Mouse (Mus musculus) lung, embryonic 14.5 days (tissue): ENCODE measurements around the gene Pold4. TPM values are rescaled to one million over a fixed set of nuclear protein-coding genes. Genes with fewer than 3 reads are reported as not detected.

Experiments
- ATAC-seq: fragments of 200-750 bp; cut with Nextera tagmentation; 2 replicates; pipeline ENCODE4 v1.8.0; 2017; ENCODE audit warnings: mild to moderate bottlenecking, moderate TSS enrichment, moderate library complexity; ENCODE audit not compliant: insufficient read depth
- DNase-seq: peaks from one replicate; pipeline ENCODE4 v3.0.0-alpha.2; 2015
- H3K27ac ChIP-seq: fragments of 300-500 bp; sonication (generic); 2 replicates; pipeline ENCODE4 v1.5.1; 2014; ENCODE audit warnings: low read depth, mild to moderate bottlenecking, moderate library complexity
- H3K27me3 ChIP-seq: fragments of 300-500 bp; sonication (generic); 2 replicates; pipeline ENCODE4 v1.6.1; 2014; ENCODE audit warnings: low read length, control low read depth; ENCODE audit not compliant: insufficient read depth
- H3K36me3 ChIP-seq: fragments of 300-500 bp; sonication (generic); 2 replicates; pipeline ENCODE4 v1.6.1; 2014; ENCODE audit warnings: control low read depth; ENCODE audit not compliant: insufficient read depth
- H3K4me1 ChIP-seq: fragments of 300-500 bp; sonication (generic); 2 replicates; pipeline ENCODE4 v1.6.1; 2014; ENCODE audit warnings: antibody characterized with exemption, control low read depth; ENCODE audit not compliant: insufficient read depth
- H3K4me2 ChIP-seq: fragments of 300-500 bp; sonication (generic); 2 replicates; pipeline ENCODE4 v1.6.1; 2014; ENCODE audit warnings: mild to moderate bottlenecking
- H3K4me3 ChIP-seq: fragments of 300-500 bp; sonication (generic); 2 replicates; pipeline ENCODE4 v1.5.1; 2014; ENCODE audit warnings: low read depth, low read length
- H3K9ac ChIP-seq: fragments of 300-500 bp; sonication (generic); 2 replicates; pipeline ENCODE4 v1.6.1; 2014
- H3K9me3 ChIP-seq: fragments of 300-500 bp; sonication (generic); 2 replicates; pipeline ENCODE4 v1.6.1; 2016; ENCODE audit warnings: low read depth, low read length, control low read depth
- CTCF ChIP-seq: IDR thresholded peaks from 2 replicates; pipeline ENCODE4 v1.5.1; 2016; ENCODE audit warnings: antibody characterized with exemption, low read depth
- WGBS: fragments of 180-500 bp; shearing (Covaris S2); extraction: QIAGEN DNeasy Blood & Tissue Kit; methylation state at CpG from one replicate; pipeline ENCODE4 v1.1.7; 2014; 5-methylcytosine and 5-hydroxymethylcytosine counted together
- polyA plus RNA-seq: library from polyadenylated mRNA; unstranded; fragments of >200 nt; fragmentation: Nextera tagmentation; extraction: Ambion mirVana; gene quantifications from 2 replicates; pipeline ENCODE4 v1.2.1, GENCODE M21; 2014

The Pold4 gene
- polyA plus RNA-seq, 1 experiment from 2014 or later = 22.8 TPM

- peaks cover 11% of the 10 kb centered on the region for H3K4me1 ChIP-seq
- peak; percentile 74 for TF ChIP-seq CTCF
- peaks cover 37% of the 10 kb centered on the region for H3K36me3 ChIP-seq
- peak within 1 kb of the TSS; percentile 95 for H3K9ac ChIP-seq
- H3K4me2 ChIP-seq = peak within 1 kb of the TSS; percentile 98
- H3K27me3 ChIP-seq = no peaks in the 10 kb centered on the region
- ATAC-seq (peak; percentile 93), DNase-seq (peak; percentile 97)
- H3K27ac ChIP-seq = peak within 1 kb of the TSS; percentile 90
- no peaks in the 10 kb centered on the region for H3K9me3 ChIP-seq
- H3K4me3 ChIP-seq = peak within 1 kb of the TSS; percentile 96
- 4% methylated on average over 44 of the region's 47 CpGs for WGBS
Measured at GRCm38 (mm10) chr19:4191528-4192250, 40.0 kb upstream of the Pold4 start, which contains the start of gene Ppp1ca. TSS of gene Ppp1ca (plus strand) at chr19:4192065.

DNA sequence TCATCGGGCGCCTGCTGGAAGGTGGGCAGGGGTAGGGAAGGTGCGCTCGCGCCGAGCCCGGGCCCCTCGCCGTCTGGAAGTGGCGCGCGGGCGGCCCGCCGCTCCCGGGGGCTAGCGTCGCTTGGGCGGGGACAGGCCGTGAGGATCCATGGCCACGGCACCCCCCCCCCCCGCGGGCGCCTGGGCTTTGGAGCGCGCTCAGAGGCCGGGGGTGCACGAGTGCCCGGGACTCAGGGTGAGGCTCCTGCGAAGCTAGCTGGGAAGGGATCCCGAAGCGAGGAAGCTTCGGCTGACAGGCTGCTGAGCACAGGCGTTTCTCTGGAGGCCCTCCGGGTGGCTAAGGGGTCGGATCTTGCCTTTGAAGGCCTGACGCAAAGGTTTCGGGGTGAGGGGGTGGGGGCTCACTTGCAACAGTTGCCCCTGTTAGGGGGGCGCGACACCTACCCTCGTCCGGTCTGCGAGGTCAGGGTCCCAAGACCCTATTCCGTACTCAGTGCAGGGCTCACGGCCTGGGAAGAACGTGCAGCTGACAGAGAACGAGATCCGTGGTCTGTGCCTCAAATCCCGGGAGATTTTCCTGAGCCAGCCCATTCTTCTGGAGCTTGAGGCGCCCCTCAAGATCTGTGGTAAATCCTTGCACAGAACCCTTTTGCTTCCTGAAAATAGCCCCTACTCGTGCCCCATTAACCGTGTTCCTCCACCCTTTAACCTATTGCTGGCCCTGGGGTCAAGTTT lies 39.3 kb upstream of the Pold4 start:
- 1% methylated on average over 51 of the region's 52 CpGs for WGBS
- no peaks in the 10 kb centered on the region for H3K27me3 ChIP-seq
- peak overlapping the region; percentile 90 for H3K27ac ChIP-seq
- TF ChIP-seq CTCF = no peak
- DNase-seq (peak; percentile 45), ATAC-seq (peak; percentile 62)
- peak overlapping the region; percentile 96 for H3K4me3 ChIP-seq
- H3K4me1 ChIP-seq = peaks cover 11% of the 10 kb centered on the region
- peak overlapping the region; percentile 95 for H3K9ac ChIP-seq
- no peaks in the 10 kb centered on the region for H3K9me3 ChIP-seq
- peaks cover 45% of the 10 kb centered on the region for H3K36me3 ChIP-seq
- H3K4me2 ChIP-seq = peak overlapping the region; percentile 98

GRCm38 (mm10) chr19:4193129-4193528 lies 38.6 kb upstream of the Pold4 start:
- H3K4me2 ChIP-seq = peak overlapping the region; percentile 98
- H3K9me3 ChIP-seq = no peaks in the 10 kb centered on the region
- peak overlapping the region; percentile 96 for H3K4me3 ChIP-seq
- ATAC-seq (no peak), DNase-seq (peak; percentile 8)
- TF ChIP-seq CTCF = no peak
- H3K9ac ChIP-seq = peak overlapping the region; percentile 95
- H3K4me1 ChIP-seq = peaks cover 11% of the 10 kb centered on the region
- WGBS = 42% methylated on average over 6 of the region's 6 CpGs
- no peaks in the 10 kb centered on the region for H3K27me3 ChIP-seq
- H3K36me3 ChIP-seq = peaks cover 47% of the 10 kb centered on the region
- peak overlapping the region; percentile 90; the same call in 1 of the 2 replicates for H3K27ac ChIP-seq

DNA sequence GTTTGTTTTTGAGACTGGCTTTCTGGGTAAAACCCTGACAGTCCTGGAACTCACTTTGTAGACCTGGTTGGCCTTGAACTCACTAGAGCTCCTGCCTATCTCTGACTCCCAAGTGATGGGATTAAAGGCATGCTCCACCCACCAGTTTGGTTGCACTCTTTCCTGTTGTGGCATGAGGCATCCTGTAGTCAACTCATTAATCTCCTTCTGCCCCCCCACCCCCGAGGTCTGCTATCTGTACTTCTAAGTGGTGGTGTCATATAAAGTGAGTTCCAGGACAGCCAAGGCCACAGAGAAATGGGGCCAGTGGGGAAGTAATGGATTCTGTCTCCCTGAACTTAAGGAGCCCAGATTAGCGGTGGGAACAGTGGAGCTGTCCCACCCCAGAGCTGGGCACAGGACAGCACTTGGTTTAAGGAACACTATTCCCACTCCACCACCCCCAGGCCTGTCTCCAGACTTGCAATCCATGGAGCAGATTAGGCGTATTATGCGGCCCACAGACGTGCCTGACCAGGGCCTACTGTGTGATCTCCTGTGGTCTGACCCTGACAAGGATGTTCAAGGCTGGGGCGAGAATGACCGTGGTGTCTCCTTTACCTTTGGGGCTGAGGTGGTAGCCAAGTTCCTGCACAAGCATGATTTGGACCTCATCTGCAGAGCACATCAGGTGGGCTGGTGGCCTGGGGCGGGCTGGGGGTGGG lies 37.5 kb upstream of the Pold4 start:
- 79% methylated on average over 8 of the region's 8 CpGs for WGBS
- H3K9ac ChIP-seq = no peak overlapping the region
- H3K27me3 ChIP-seq = no peaks in the 10 kb centered on the region
- ATAC-seq (no peak), DNase-seq (no peak)
- no peak overlapping the region for H3K4me3 ChIP-seq
- peaks cover 56% of the 10 kb centered on the region for H3K36me3 ChIP-seq
- no peaks in the 10 kb centered on the region for H3K9me3 ChIP-seq
- H3K27ac ChIP-seq = no peak overlapping the region
- H3K4me2 ChIP-seq = peak overlapping the region; percentile 98; the same call in 1 of the 2 replicates
- TF ChIP-seq CTCF = no peak
- H3K4me1 ChIP-seq = peaks cover 11% of the 10 kb centered on the region

DNA sequence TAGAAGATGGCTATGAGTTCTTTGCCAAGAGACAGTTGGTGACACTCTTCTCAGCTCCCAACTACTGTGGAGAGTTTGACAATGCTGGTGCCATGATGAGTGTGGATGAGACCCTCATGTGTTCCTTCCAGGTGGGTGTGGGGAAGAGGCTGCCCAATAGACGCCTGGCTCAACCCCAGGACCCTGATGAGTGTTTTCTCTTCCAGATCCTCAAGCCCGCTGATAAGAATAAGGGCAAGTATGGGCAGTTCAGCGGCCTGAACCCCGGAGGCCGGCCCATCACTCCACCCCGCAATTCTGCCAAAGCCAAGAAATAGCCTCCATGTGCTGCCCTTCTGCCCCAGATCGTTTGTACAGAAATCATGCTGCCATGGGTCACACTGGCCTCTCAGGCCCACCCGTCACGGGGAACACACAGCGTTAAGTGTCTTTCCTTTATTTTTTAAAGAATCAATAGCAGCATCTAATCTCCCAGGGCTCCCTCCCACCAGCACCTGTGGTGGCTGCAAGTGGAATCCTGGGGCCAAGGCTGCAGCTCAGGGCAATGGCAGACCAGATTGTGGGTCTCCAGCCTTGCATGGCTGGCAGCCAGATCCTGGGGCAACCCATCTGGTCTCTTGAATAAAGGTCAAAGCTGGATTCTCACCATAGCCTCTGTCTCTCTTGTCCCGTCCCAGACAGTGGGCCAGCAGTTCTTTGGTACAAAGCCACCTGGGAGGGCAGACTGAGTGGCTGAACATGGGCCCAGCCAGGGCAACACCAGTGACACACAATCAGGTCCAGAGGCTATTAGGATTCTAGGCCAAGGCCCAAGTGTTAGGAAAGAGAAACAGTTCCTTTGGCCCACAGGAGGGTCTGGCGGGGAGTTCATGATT lies 36.7 kb upstream of the Pold4 start:
- DNase-seq = no peak
- Histone ChIP-seq H3K9ac (no peak overlapping the region), H3K9me3 (no peaks in the 10 kb centered on the region), H3K27me3 (no peaks in the 10 kb centered on the region), H3K4me1 (peaks cover 11% of the 10 kb centered on the region), H3K4me3 (no peak overlapping the region), H3K4me2 (no peak overlapping the region), H3K36me3 (peaks cover 63% of the 10 kb centered on the region), H3K27ac (no peak overlapping the region)
- WGBS = 74% methylated on average over 12 of the region's 12 CpGs
- TF ChIP-seq CTCF = no peak
- ATAC-seq = no peak

GRCm38 (mm10) chr19:4196048-4196447 lies 35.7 kb upstream of the Pold4 start:
- no peak overlapping the region for H3K4me3 ChIP-seq
- H3K27ac ChIP-seq = no peak overlapping the region
- peaks cover 19% of the 10 kb centered on the region for H3K4me1 ChIP-seq
- no peaks in the 10 kb centered on the region for H3K9me3 ChIP-seq
- TF ChIP-seq CTCF = no peak
- H3K27me3 ChIP-seq = no peaks in the 10 kb centered on the region
- H3K36me3 ChIP-seq = peaks cover 68% of the 10 kb centered on the region
- DNase-seq (no peak), ATAC-seq (no peak)
- H3K4me2 ChIP-seq = no peak overlapping the region
- no peak overlapping the region for H3K9ac ChIP-seq
- 56% methylated on average over 2 of the region's 2 CpGs for WGBS
